Mouse (Mus musculus): ENCODE measurements around the gene Fam178b. TPM values are rescaled to one million over a fixed set of nuclear protein-coding genes. Genes with fewer than 3 reads are reported as not detected.

Gene Fam178b
- polyA plus RNA-seq, 1 experiment = 0.29 TPM

DNA sequence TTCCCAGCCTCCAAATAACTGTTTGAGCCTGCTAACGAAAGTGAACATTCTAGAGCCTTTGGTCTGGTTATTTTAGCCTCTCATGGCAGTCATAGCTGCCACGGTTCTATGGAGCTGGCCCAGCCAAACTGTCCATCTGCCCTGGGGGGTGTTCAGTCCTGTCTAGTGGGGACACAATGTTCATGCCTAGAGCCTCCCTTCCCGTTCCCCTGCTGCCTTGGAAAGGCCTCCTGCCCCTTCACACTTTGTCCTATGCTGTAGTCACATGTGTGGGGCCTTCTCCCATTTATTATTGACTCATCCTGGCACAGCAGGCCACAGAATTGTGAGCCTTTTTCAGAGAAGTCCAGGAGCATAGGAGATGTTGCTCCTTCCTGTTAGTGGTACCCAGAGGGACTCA is 164.7 kb downstream of the Fam178b start:
- Histone ChIP-seq H3K4me3 (ENCODE audit: low read depth, low read length) (no peak overlapping the region), H3K27me3 (ENCODE audit: control insufficient read depth, insufficient read depth, low read length) (no peaks in the 10 kb centered on the region), H3K36me3 (ENCODE audit: control insufficient read depth, insufficient read depth, low read length) (peaks cover 38% of the 10 kb centered on the region), H3K4me1 (ENCODE audit: control insufficient read depth, insufficient read depth, insufficient read length, low read length) (no peaks in the 10 kb centered on the region; the same call in 1 of the 2 replicates), H3K27ac (ENCODE audit: insufficient read depth, low read depth, low read length) (no peak overlapping the region)
- 72% methylated on average over 3 of the region's 3 CpGs for WGBS
- TF ChIP-seq CTCF (IDR thresholded peaks at IDR 0.05; ENCODE audit: extremely low read depth, insufficient read length, insufficient replicate concordance, low read depth, low read length) = no peak
- TF ChIP-seq POLR2A (IDR thresholded peaks at IDR 0.05; ENCODE audit: low read depth, low read length) = no peak

DNA sequence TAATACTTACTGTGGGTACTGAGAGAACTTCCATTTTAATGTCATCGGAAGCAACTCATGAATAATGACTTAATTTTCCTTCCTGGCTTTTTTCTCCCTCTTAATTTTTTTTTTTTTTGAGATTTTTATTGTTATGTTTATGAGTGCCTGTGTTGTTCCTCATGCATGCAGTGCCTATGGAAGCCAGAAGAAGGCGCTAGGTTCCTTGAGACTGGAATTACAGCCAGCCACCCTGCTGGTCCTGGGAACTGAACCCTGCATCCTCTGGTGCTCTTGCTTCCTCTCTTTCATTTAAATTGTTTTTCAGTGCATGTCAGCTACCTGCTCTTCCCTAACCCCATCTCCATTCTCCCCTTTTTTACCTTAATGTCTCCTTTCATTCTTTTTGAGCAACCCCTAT is 169.3 kb downstream of the Fam178b start:
- WGBS = 77% methylated on average over 2 of the region's 2 CpGs
- no peaks in the 10 kb centered on the region for H3K27me3 ChIP-seq (ENCODE audit: control insufficient read depth, insufficient read depth, low read length)
- H3K4me3 ChIP-seq (ENCODE audit: low read depth, low read length) = no peak overlapping the region
- no peak overlapping the region for H3K27ac ChIP-seq (ENCODE audit: insufficient read depth, low read depth, low read length)
- peaks cover 6% of the 10 kb centered on the region; the same call in 1 of the 2 replicates for H3K36me3 ChIP-seq (ENCODE audit: control insufficient read depth, insufficient read depth, low read length)
- peaks cover 3% of the 10 kb centered on the region; the same call in 1 of the 2 replicates for H3K4me1 ChIP-seq (ENCODE audit: control insufficient read depth, insufficient read depth, insufficient read length, low read length)
- TF ChIP-seq CTCF (IDR thresholded peaks at IDR 0.05; ENCODE audit: extremely low read depth, insufficient read length, insufficient replicate concordance, low read depth, low read length) (peak; percentile 47; the same call in 1 of the 2 replicates), POLR2A (IDR thresholded peaks at IDR 0.05; ENCODE audit: low read depth, low read length) (no peak)

- Histone ChIP-seq H3K36me3 (ENCODE audit: control insufficient read depth, insufficient read depth, low read length) (0 out of 2 replicates have a peak, but pooled peaks cover 4% of the 10 kb centered on the region), H3K4me3 (ENCODE audit: low read depth, low read length) (no peak overlapping the region), H3K27me3 (ENCODE audit: control insufficient read depth, insufficient read depth, low read length) (no peaks in the 10 kb centered on the region), H3K27ac (ENCODE audit: insufficient read depth, low read depth, low read length) (no peak overlapping the region), H3K4me1 (ENCODE audit: control insufficient read depth, insufficient read depth, insufficient read length, low read length) (peaks cover 3% of the 10 kb centered on the region; the same call in 1 of the 2 replicates)
- TF ChIP-seq POLR2A (IDR thresholded peaks at IDR 0.05; ENCODE audit: low read depth, low read length) = no peak
- TF ChIP-seq CTCF (IDR thresholded peaks at IDR 0.05; ENCODE audit: extremely low read depth, insufficient read length, insufficient replicate concordance, low read depth, low read length) = no peak
- WGBS = 5% methylated on average over 1 of the region's 1 CpGs
These were observed 169.7 kb downstream of the Fam178b start for GRCm38 (mm10) chr1:36513310-36513709.

DNA sequence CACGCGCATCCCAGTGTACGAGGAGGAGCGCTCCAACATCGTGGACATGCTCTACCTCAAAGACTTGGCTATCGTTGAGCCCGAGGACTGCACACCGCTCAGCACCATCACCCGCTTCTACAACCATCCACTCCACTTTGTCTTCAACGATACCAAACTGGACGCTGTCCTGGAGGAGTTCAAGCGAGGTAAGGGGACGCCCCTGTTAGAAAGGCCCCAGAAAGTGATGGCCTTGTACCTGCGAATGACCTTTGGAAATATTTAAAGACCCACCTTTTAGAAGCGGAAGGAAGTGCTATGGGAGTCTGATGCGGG is 170.1 kb downstream of the Fam178b start:
- peaks cover 4% of the 10 kb centered on the region for H3K4me1 ChIP-seq (ENCODE audit: control insufficient read depth, insufficient read depth, insufficient read length, low read length)
- no peak overlapping the region for H3K27ac ChIP-seq (ENCODE audit: insufficient read depth, low read depth, low read length)
- no peak for TF ChIP-seq CTCF (IDR thresholded peaks at IDR 0.05; ENCODE audit: extremely low read depth, insufficient read length, insufficient replicate concordance, low read depth, low read length)
- no peak for TF ChIP-seq POLR2A (IDR thresholded peaks at IDR 0.05; ENCODE audit: low read depth, low read length)
- WGBS = 4% methylated on average over 16 of the region's 16 CpGs
- 0 out of 2 replicates have a peak, but pooled peaks cover 4% of the 10 kb centered on the region for H3K36me3 ChIP-seq (ENCODE audit: control insufficient read depth, insufficient read depth, low read length)
- peak overlapping the region; percentile 85 for H3K4me3 ChIP-seq (ENCODE audit: low read depth, low read length)
- H3K27me3 ChIP-seq (ENCODE audit: control insufficient read depth, insufficient read depth, low read length) = no peaks in the 10 kb centered on the region

Other genes with a start within 250 kb of the Fam178b start
- 3.9 and 5.5 TPM in 2 replicates for gene Lman2l, start 237.9 kb downstream of the Fam178b start, polyA plus RNA-seq (2012; rRNA removed)
- gene Cnnm4, start 211.6 kb downstream of the Fam178b start, polyA plus RNA-seq (2012; rRNA removed) = 29.1 and 107 TPM in 2 replicates
- 7.1 and 13.0 TPM in 2 replicates for gene Cnnm3, start 171.3 kb downstream of the Fam178b start, polyA plus RNA-seq (2012; rRNA removed)
- gene Ankrd23, start 146.3 kb downstream of the Fam178b start, polyA plus RNA-seq (2012; rRNA removed) = 5.2 and 5.8 TPM in 2 replicates
- not detected in 2 replicates for gene Gm42417, start 143.8 kb downstream of the Fam178b start, polyA plus RNA-seq (2012; rRNA removed)
- gene Ankrd39, start 135.7 kb downstream of the Fam178b start, polyA plus RNA-seq (2012; rRNA removed) = 10.3 and 13.5 TPM in 2 replicates
- 3.4 and 6.0 TPM in 2 replicates for gene Sema4c, start 124.8 kb downstream of the Fam178b start, polyA plus RNA-seq (2012; rRNA removed)
- 1,137 and 1,468 TPM in 2 replicates for gene Cox5b, start 8.3 kb upstream of the Fam178b start, polyA plus RNA-seq (2012; rRNA removed)
- not detected in 2 replicates for gene 4933424G06Rik, start 27.0 kb upstream of the Fam178b start, polyA plus RNA-seq (2012; rRNA removed)
- 61.6 and 81.6 TPM in 2 replicates for gene Actr1b, start 31.2 kb upstream of the Fam178b start, polyA plus RNA-seq (2012; rRNA removed)
- 7.1 and 13.1 TPM in 2 replicates for gene Zap70, start 78.6 kb upstream of the Fam178b start, polyA plus RNA-seq (2012; rRNA removed)